Mouse (Mus musculus) cortical plate, adult 2 months (tissue): Measurements from ENCODE around the gene Zfp879. TPM values are rescaled to one million over a fixed set of nuclear protein-coding genes. Genes with fewer than 3 reads are reported as not detected.
A peak's percentile ranks its signal among the peaks of the same experiment; 100 is the strongest.

Experiments used
- H3K27ac ChIP-seq: fragments of 200-500 bp; 2 replicates; pipeline ENCODE4 v1.5.1; 2012; ENCODE audit warnings: low read length, control low read depth, inconsistent platforms; ENCODE audit not compliant: insufficient read depth
- H3K4me1 ChIP-seq: fragments of 200-500 bp; 2 replicates; pipeline ENCODE4 v1.6.1; 2011; ENCODE audit warnings: low read length; ENCODE audit not compliant: control insufficient read depth, insufficient read depth
- H3K4me3 ChIP-seq: fragments of 200-500 bp; 2 replicates; pipeline ENCODE4 v1.5.1; 2011; ENCODE audit warnings: mild to moderate bottlenecking, low read length, control low read depth; ENCODE audit not compliant: insufficient read depth
- CTCF ChIP-seq: fragments of 200-500 bp; IDR thresholded peaks from 2 replicates; pipeline ENCODE4 v1.5.1; 2011; ENCODE audit warnings: mild to moderate bottlenecking, control low read depth, low read length; ENCODE audit not compliant: insufficient read depth; ENCODE audit errors: extremely low read depth
- POLR2A ChIP-seq: fragments of 200-500 bp; IDR thresholded peaks from 2 replicates; pipeline ENCODE4 v1.6.1; 2011; ENCODE audit warnings: mild to moderate bottlenecking, low read length, control low read depth; ENCODE audit not compliant: insufficient read depth; ENCODE audit errors: extremely low read depth
- polyA plus RNA-seq: library from polyadenylated mRNA; depleted of rRNA; stranded (reverse); fragments of >200 nt; gene quantifications from 2 replicates; pipeline ENCODE4 v1.2.3, GENCODE M21; 2012; rRNA removed

The Zfp879 gene
- polyA plus RNA-seq: 1.6 TPM in 2 replicates

DNA sequence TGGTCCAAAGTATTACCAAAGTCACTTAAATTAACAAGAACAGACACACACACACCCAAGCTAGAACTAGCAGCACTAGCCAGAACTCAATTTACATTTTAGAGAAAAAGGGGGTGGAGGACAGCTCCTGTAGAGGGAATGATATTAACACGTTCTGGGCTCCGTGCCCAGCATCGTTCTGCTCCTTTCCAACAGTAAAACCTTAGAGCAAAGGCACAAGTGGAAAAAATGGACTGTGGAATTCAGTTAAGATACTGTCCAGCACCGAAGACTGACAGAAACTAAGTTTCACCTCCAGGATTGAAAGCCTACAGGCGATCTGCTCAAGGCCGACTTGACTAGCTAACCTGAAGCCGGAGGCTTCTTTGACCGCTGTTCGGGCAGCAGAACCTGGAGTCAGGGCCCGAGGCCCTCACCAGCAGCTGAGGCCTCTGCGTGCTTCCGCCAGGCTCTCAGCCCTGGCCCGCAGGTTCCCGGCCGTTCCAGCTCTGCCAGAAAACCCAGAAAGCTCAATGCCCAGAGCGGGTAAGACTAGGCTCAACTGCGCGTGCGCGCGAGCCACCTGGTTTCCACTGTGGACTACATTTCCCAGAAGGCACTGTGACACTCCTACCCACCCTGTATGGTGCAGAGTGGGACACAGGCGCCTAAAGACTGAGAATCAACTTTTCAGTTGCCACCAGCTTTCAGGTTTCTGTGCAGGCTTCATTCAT is at the start of gene Zfp879:
Gene Zfp879, minus strand, starts transcription at position 530 of the 713 bp plus-strand sequence.
- peak within 1 kb of the TSS; percentile 13; the same call in 1 of the 2 replicates for H3K27ac ChIP-seq
- peak; percentile 82 for TF ChIP-seq POLR2A
- no peak for TF ChIP-seq CTCF

DNA sequence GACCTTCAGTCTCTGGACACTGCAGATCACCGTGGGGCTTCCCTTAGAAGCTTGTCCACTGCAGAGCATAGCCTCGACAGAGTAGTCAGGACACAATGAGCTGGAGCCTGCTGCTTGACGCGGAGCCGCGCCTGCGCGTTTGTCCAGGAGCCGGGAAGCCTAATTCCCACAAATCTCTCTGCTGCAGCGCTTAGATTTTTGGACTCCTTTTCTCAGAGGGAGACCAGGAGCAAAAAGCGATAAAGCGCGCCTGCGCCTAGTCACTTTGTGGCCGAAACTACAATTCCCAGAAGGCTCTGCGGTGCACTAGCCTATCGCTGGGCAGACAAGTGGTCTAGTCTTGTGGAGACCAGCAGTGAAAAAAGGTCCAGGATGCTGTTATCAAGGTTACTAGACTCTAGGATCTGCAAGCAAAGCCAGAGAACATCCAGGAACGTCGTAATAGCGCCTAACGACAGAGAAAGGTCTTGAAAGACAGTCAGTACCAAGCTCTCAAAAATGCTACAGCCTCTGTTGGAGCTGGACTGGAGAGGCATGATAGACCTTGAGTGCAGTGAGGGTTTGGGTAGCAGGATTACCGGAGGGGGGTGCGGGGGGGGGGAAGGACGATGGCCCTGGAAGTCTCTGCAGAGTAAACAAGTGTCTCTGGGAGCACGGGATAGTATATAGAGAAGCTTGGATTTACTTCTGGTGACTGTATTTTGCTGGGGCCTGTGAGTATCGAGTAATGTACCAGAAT is 46.2 kb upstream of the Zfp879 start, which contains the start of gene Zfp454:
Gene Zfp454, minus strand, starts transcription at position 262 of the 739 bp plus-strand sequence.
- Histone ChIP-seq H3K27ac (no peak within 1 kb of the TSS), H3K4me1 (no peaks in the 10 kb centered on the region), H3K4me3 (peak within 1 kb of the TSS; percentile 51)
- no peak for TF ChIP-seq CTCF
- peak; percentile 82; the same call in 1 of the 2 replicates for TF ChIP-seq POLR2A

More for the DNA sequence above, at the start of gene Zfp879:
- Histone ChIP-seq H3K4me1 (peaks cover 2% of the 10 kb centered on the region; the same call in 1 of the 2 replicates), H3K4me3 (peak within 1 kb of the TSS; percentile 39)

DNA sequence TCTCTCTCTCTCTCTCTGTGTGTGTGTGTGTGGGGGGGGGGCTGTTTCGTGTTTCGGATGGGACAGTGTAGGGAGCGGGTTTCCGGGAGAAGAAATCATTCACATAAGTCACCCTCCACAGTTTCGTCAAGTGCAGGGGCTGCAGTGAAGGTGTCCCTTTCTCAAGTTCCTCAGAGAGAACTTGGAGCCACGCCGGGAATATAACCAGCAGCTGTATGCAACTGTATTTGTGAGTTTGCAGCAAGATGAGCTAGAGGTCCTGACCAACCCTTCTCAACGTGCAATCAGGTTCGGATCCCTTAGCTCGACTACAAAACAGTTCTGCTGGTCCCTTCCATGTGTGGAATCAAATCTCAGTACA is 45.6 kb upstream of the Zfp879 start:
- Histone ChIP-seq H3K4me1 (no peaks in the 10 kb centered on the region), H3K4me3 (peak overlapping the region; percentile 51), H3K27ac (no peak overlapping the region)
- TF ChIP-seq CTCF (no peak), POLR2A (no peak)

DNA sequence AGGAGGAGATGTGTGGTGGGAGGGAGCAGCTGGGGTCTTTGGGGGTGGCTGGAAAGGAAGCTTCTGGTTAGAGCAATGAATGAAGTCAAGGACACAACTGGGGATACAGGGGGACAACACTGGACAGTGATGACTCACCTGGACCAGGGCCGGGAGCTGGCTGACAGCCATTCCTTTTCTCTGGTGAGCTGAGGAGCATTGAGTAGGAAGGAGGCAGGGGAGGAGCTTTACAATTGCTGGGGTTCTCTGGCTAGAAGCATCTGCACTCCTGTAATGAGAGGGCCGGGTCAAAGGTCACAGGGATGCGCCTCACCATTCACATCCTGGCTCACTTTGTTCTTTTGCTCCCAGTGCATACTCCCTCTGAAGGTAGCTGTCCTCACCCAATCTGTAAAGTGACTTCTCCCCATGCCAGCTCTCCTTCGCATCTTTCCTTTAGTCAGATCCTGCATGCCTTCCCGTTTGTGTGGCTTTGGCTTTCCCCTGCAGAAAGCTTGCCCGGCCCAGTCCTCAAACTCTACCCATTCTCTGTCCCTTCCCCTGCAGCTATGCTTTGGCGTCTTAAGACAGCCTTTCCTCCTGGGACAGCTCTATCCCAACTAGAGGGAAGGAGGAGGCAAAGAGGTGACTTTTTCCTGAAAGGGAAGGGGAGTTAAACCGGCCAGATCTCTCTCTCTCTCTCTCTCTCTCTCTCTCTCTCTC is 45.0 kb upstream of the Zfp879 start:
- Histone ChIP-seq H3K4me1 (no peaks in the 10 kb centered on the region), H3K4me3 (peak overlapping the region; percentile 51; the same call in 1 of the 2 replicates), H3K27ac (no peak overlapping the region)
- TF ChIP-seq POLR2A (no peak), CTCF (no peak)

DNA sequence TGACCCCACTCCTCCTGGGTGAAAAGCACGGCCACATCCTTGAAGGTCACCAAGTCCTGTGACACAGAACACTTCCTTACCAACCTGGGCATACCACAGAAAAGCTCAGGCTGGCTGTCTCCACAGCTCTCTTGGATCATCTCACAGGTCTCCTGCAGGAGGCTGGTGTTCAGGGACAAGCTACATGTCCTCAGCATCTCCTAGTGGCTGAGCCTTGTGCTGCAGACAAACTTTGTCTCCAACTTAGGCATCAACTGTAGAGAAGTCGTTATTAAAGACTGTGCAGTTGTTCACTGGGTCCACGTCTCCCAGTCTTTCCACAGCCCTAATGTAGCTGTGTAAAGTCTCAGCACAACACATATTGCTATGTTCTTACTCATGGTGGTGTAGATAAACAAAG is 42.4 kb upstream of the Zfp879 start:
- Histone ChIP-seq H3K4me1 (0 out of 2 replicates have a peak, but pooled peaks cover 1% of the 10 kb centered on the region), H3K4me3 (no peak overlapping the region), H3K27ac (no peak overlapping the region)
- TF ChIP-seq CTCF (peak; percentile 34), POLR2A (no peak)

GRCm38 (mm10) chr11:50878641-50879040 is 37.3 kb upstream of the Zfp879 start:
- TF ChIP-seq CTCF: no peak
- TF ChIP-seq POLR2A: no peak
- H3K4me3 ChIP-seq: no peak overlapping the region
- 0 out of 2 replicates have a peak, but pooled peaks cover 1% of the 10 kb centered on the region for H3K4me1 ChIP-seq
- H3K27ac ChIP-seq: no peak overlapping the region

- TF ChIP-seq POLR2A (no peak), CTCF (no peak)
- H3K4me3 ChIP-seq: peak overlapping the region; percentile 29
- no peaks in the 10 kb centered on the region for H3K4me1 ChIP-seq
- H3K27ac ChIP-seq: no peak overlapping the region
Observed at GRCm38 (mm10) chr11:50850989-50851601, 9.7 kb upstream of the Zfp879 start.

DNA sequence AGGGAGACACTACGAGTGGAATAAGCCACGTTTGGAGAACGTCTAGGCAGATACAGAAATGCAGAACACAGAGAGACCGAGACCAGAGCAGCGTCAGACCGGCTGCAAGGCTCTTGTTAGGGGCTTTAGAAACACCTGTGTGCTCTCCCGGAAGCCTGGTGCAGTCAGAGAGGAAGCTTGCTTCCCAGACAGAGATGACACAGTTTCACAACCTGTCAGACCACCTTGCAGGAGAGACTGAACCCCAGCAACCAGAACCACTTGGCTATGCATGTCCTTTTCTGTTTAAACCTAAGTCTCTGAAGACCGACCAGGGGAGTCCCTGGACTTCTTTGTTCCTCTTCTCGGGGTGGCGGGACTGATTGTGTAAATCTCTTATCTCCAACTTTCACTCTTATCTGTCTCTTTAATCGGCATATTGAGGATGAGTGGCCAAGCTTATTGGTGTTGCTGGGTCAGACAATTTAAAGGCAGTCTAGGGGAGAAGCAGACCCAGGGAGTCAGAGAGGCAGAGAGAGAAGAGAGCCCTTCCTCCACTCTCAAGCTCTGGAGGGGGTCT is 8.9 kb upstream of the Zfp879 start, which contains the start of gene Grm6:
Gene Grm6, plus strand, starts transcription at position 509 of the 559 bp plus-strand sequence.
- Histone ChIP-seq H3K27ac (no peak within 1 kb of the TSS), H3K4me1 (no peaks in the 10 kb centered on the region), H3K4me3 (peak within 1 kb of the TSS; percentile 29)
- TF ChIP-seq CTCF (no peak), POLR2A (no peak)

GRCm38 (mm10) chr11:50849310-50849709 is 8.0 kb upstream of the Zfp879 start:
- TF ChIP-seq CTCF: no peak
- TF ChIP-seq POLR2A: no peak
- Histone ChIP-seq H3K4me3 (no peak overlapping the region), H3K4me1 (no peaks in the 10 kb centered on the region), H3K27ac (no peak overlapping the region)
